Mouse (Mus musculus) right cerebral cortex, postnatal 10 days (tissue): ENCODE measurements at regions not wholly inside any gene's neighbourhood (a gene's known extent, or its start where the extent isn't known, plus 50 kb on each side); places are given as distances from the start of the nearest gene placed in this dataset.

Experiments
- DNase-seq, 2 experiments: peaks; one replicate each; pipeline ENCODE4 v3.0.0; 2021; ENCODE audit warnings: low spot score in 2 of 2

DNA sequence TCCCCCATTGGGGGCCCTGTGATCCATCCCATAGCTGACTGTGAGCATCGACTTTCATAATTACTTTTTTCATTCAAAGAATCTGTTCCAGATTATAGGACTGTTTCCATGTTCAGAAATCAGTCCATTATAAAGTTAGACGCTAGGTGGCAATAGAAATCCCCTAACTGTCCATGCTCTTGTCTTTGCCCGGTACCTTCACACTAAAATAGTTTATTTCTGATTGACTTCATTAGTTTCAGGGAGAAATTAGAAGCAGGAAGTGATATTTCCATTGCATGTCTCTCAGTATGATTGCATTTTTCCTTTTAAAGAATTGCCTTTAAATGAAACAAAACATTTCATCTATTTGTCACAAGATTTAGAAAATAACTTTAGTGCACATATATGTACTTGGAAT lies 131.7 kb downstream of the Fbxo8 start:
- no peak for DNase-seq

DNA sequence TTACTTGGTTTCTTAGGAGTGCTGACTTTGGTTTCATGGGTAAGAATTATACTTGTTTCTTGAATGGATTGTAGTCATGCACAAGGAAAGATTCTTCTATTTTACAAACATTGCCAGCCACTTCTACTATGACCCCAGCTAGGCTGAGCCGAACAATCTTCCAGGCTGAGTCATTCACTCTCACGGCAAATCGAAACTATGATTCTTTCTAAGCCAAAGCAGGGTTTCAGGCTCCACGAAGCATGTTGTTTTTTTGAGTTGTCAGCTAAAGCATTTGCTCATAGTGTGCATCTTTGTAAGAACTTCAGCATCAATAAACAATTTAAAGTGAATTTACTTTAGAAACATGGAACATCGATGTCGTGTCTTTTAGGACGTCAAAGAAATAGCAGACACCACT lies 133.5 kb downstream of the Fbxo8 start:
- no peak for DNase-seq

DNA sequence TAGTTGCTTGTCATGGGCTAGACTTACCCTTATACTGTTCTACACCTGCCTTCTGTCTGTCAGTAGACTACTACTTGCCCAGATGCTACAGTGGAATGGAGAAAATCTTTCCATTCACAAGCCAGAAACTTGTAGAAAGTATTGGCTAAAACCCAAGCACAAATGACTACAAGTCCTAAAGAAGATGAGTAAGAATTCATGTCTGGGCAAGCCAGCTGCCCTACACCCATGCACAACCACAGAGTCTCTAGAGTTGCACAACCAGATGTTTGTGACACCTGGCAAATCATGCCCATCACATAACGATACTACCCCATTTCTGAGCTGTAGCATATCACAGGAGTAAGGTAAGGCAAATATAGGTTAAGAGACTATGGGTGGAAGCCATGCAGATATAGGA lies 144.5 kb downstream of the Fbxo8 start:
- DNase-seq: no peak

DNA sequence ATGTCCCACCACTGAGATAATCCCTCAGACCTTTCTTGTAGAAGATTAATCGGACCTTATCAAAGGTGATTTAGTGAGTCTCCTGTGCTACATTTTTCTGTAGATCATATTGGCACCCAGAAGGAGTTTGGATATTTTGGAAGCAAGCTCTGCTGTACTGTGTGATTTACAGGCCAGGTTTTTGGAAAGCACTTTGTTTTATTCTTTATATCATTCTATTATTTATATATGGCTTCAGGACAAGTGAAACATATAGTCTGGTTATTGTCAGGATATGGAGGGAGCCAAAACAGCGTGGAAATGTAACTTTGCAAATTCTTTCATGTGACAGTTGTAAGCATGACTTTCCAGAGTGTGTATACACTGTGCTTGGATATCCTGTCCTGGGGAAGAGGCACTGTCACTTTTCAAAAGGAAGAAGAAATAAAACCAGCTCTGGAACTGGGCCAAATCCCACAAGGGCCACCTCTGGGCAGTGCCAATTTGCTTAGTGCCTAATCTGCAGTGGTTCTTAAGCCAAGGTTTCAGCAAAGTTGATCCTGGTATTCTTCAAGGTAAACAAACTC lies 149.8 kb downstream of the Fbxo8 start:
- DNase-seq: no peak

DNA sequence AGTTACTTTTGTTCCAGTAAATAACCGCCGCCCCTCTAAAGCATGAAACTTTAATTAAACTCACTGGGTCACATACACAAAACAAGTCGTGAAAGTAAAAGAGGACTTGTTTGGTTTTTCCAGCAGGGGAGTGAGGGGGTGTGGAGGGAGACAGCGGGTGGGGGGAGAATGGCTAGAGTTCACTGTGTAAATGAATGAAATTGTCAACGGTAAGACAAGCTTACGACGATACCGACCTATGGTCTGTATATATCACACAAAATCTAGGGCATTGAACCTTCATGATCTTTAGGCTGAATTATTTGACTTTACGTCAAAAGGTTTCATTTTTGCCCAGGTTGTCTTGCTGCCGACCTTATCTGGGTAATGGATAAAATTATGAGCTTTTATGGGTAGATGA lies 155.5 kb downstream of the Fbxo8 start:
- no peak for DNase-seq

DNA sequence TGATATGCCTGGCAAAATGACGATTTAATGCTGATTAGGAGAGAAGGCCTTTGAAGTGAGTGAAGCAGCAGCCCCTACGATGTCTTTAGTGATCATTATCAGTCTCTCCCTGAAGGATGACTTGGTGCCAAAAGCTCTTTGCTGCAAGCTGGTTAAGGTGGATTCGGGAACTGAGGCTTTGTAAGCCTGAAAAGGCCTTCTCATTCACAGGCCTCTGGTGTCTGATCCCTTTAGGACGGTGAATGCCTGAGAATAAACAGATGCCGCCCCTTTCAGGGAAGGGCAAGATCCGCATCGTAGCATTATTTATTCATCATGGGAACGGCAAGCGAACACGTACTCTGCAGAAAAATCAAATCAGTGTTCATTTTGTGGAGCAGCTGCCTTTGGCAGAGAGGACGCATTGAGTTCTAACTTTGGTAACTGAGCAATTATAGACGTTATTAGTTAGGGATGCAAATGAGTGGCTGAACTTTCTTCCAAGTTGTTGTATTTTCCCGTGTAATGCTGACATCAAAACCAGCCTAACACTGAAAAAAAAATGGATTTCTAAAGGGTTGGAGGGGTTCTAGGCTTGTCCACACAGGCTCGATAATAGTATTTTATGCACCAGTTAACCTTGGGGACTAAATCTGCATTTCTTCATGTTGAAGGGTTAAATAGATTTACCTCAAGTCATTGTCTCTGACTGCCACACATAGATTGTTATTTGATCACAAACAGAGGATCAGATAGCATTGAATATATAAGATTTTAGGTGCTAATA lies 156.2 kb downstream of the Fbxo8 start:
- DNase-seq: peak; percentile 17 to 26

DNA sequence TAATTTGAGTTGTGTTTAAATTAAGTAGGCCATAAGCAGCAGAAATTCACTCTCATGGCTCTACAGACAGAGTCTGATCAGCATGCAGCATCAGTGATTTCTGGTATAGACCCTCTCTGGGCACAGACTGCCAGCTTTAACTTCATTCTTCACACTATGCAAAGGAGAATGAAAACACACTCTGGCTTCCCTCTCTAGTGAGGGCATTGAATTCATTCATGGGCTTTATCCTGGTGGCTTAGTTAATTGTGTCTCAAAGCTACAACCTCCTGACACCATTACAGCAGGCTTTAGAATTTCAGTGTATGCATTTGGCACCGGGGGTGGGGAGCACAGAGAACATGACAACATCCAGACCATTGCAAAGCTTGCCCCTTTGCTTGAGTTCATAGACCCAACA lies 169.1 kb downstream of the Fbxo8 start:
- no peak for DNase-seq

DNA sequence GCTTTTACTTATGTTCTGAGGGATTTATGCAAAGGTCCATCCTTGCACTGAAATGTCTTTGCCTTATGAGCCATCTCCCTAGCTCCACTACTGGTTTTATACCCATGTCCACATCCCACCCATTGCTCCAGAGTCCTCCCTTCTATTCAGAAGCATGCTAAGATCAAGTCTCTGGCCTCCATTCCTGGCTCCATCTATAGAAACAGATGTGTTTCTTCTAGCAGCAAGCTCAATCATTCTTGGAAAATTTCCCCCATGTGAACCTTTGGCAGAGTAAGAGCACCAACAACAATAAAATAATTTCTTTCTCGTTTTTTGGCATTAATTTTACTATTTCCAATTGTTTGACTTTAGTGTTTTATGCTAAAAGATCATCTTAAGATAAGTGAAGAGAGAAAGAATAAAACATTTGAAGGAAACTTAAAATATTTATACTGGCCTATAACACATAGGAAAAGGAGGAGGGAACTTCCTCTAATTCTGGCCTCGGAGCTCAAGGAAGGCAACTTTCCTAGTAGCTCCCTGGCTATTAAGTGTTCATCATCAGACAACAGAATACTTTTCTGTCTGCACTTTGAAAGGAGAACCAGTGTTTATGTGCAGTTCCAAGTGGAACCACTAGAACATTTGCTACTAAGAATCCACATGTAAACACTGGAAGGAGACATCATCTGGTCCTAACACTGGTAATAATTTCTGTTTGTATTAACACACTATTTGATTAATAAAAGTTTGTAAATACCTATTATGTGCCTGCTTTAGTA lies 171.8 kb downstream of the Fbxo8 start:
- DNase-seq: no peak

DNA sequence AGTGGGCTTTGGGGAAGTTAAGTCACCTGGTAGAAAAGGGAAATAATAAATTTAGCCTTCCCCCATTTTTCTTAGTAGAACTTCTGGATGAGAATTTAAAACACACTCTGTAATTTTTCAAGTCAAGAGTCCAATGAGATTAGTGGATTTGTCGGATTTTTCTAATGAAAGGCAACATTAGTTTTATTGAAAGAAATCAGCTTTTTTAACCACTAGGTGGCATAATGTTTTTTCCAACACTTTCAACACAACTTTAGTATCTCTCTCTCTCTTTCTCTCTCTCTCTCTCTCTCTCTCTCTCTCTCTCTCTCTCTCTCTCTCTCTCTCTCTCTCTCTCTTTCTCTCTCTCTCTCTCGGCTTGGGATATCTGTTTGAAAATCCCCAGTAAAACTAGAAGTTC lies 173.7 kb downstream of the Fbxo8 start:
- DNase-seq: no peak

DNA sequence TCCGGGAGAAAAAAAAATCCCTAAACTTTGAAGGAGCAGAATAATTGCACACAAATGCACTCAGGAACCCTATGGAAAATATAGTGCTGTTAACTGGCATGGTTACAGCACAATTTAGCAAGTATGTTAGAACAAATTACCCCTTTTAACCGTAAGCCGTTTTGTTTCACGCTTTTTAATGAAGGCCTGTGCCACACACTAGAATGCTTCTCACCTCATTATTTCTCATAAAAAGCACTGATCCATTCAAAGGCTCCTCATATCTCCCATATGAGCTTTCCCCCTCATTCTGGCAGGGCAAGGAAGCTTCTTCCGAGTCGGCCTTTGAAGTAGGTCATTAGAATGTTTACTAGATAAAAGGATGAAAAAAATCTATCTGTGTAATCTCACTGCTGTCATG lies 182.4 kb downstream of the Fbxo8 start:
- no peak for DNase-seq

DNA sequence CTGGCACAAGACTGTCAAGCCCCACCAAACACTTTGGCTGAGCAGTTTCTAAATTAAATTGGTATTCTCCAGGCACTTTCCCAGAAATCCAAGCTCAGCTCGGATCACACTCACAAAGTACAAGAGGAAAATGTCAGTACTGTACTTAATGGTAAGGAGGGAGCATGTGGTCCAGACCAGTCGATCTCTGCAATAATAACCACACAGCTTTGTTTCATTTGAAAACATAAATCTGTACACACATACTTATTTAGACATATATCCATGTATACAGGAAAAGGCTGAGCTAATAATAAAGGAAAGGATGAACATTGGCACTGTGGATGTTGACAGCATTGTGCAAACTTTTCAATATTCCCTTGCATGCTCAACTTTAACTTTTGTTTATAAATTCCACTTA lies 184.1 kb downstream of the Fbxo8 start:
- DNase-seq: no peak

DNA sequence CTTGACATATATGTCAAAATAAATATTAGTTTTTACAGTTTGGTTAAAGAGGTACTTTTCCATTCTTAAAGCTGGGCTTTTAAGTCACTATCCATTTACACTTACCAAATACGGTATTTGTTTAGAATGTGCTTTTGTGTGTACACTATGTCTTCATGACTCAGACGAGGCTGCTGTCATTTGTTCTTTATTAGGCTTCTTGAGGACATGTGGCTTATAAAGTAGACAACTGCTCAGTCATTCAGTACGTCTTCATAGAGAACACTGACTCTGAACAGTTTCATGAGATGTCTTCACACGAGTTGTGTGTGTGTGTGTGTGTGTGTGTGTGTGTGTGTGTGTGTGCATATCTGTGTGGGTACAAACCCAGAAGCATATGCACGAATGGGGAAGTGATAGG lies 216.1 kb downstream of the Fbxo8 start:
- DNase-seq: no peak

DNA sequence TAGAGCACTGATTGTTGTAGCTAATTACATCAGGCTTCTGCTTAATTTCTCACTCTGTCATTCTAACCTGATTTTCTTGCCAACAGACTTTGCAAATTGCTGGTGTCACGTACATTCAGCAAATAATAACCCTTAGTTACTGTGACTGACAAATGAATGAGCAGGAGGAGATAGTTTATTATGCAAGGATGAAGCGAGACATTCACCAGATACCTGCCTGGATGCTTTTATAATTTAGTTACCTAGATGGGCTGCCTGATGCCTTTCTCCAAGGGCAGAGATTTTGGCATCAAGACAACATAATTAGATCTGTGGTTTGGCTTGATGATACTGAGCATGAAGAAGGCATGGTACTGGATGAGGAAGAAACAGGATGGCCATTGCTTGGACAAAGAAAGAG lies 233.6 kb downstream of the Fbxo8 start:
- DNase-seq: no peak

DNA sequence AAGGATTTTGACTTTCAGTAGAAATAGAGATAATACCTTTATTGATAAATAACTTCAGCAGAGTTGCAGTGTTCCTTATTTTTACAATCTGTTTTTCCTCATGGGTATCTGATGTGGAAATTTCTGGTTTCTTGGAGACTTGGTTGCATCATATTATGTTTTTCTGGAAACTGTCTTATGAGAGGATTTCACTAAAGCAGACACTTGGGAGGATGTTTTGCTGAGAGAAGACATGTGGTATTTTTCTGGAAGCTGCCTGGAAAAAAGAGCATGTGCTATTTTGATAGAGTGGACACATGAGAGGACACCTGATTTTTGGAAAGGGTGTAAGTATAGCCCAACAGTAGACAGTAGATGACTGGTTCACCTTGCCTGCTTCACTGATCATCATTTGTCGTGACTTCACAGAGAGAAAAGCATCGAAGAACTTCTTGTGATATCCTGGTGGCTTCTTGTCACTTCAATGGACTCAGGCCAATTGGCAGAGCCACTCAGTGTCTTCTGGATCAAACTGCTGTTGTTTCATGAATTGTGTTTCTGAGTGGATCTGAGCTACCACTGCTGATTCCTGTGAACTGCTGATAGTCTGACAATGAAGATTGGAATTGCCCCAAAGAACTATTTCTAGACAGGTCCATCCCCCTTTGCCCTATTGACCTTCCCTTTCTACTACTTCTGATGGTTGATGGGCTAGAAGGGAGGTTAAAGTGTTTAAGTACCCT lies 238.8 kb downstream of the Fbxo8 start:
- no peak for DNase-seq

DNA sequence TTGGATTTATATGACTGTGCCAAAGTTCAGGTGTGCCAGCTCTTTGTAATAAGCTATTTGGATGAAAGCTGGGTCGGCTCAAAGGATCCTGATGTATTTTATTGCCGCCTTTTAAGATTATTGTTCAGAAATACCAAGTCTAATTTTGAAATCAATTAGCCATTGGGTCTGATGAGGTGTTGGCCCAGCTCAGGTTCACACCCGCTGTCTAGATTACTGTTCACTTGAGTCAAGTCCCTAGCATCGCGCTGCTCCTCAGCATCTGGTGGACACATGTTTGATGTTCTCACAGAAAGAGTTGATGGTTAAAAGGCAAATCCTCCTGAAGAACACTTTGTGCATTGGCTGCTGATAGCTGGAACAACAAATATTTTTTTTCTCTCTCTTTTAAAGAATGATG lies 281.8 kb downstream of the Fbxo8 start:
- no peak for DNase-seq

DNA sequence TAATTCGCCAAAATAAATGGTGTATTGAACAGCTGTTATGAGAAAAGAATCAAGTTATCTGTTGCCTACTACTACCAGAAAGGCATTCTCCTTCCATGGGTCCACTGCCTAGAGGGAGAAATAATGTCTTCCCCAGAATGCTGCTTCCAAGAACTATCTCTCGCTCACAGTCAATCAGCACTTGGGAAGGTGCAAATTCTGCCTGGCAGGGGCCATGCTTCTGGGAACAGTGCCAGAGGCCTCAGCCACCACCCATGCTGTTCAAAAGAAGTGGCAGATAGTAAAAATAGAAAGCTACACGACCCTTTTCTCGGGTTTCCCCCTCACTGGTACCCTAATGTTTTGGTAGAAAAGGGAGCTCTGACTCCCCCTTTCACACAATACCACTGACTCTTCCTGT lies 282.2 kb downstream of the Fbxo8 start:
- DNase-seq: no peak

DNA sequence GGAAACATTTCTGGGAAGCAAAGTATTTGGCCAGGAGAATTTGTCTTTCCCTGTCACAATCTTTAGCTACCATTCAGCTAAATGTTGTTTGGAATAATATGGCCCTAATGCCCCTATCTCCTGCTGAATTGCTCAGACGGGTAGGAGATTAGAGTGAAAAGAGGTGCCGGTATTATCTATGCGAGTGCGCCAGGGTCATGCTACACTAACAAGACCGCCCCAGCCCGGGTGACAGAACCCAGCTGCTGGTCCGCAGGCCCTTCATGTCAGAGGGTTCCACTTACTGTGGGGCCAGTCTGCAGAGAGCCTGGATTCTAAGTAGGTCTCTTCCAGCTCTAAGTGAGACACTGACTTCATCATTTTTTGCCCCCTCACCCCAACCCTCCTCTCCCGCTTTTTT lies 332.6 kb downstream of the Fbxo8 start:
- no peak for DNase-seq

DNA sequence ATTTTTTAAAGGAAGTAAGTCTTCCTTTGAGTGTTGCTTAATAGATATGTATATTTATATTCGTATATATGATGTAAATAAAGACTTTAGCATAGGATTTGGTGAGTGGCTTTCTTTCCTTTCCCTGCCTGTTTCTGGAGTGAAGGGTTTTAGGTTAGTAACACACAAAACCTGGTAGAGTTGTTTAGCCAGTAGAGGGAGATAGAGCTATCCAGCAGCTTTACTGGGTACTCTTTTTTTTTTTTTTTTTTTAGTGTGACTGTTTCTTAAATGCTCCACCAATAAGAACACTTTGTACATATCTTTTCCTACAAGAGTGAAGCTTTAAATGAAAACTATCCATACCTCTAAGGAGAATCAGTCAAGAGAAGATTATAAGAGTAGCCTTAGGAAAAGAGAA lies 333.3 kb downstream of the Fbxo8 start:
- no peak for DNase-seq

DNA sequence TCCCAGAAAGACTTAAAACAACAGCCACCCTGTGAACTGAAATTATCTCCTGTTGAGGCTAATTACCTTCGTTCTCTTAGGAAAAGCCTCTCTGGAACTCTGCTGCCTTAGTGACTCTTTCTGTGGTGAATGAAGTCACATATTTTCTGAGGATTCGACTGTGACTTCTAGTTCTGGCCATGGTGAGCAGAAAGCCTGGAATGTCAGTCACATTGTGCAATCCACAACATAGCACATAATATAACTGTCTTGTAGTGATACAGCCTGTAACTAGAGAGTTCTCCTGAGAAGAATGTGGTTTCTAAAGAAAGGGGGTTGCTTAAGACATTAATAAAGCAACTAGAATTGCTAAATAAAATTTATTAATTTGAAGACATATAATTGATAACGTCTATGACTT lies 342.7 kb downstream of the Fbxo8 start:
- no peak for DNase-seq

DNA sequence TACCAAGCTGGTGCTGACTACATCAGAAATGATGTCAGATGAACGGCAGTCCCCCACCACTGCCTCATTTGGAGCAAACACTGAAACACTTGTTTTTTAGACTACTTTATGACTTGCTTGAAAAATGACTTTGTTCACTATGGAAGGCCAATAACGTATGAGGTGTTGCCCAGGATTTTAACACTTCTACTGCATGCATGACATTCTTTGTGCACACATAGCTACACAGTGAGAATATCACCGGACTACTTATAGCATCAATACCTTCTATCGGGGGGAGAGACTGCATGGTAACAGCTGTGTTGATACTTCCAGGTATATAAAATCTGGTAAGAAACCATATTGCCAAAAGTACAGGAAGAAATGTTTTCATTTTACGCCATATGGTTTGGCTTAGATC lies 364.5 kb downstream of the Fbxo8 start:
- DNase-seq: no peak

DNA sequence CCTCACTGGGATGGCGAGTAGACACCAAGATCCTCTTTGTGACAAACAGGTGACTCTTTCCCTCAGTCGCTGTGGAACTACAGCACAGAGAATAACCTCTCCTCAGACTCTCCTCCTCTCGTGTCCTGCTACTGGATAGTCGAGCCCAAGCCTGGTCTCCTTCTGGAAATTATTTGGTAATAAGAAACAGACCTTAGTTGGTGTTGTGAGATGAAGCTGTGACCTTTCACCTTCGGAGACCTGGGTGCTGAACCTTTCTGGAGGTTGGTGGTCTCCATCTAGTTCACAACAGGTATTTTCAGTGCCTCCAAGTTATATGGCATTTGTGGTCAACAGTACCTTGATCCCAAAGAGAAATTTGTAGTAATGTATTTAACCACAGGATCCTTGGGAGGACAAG lies 365.1 kb downstream of the Fbxo8 start:
- no peak for DNase-seq

DNA sequence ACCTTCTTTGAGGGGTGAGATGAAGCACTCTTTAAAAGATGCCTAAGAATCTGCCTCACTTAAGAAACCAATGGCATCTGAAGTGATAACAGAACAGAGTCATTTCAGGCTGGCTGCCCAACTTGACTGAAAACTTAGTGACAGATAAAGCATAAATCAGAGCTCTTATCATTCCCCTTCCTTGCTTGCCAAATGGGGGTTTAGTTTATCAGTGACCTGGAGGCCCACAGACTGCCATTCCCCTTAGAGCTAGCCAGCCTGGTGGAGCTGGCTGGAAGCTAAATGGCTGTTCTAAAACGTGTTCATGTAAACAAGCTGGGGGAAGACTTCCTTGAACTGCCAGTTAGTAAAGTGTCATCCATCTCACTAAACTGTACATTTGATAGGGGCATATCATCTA lies 373.8 kb downstream of the Fbxo8 start:
- no peak for DNase-seq

DNA sequence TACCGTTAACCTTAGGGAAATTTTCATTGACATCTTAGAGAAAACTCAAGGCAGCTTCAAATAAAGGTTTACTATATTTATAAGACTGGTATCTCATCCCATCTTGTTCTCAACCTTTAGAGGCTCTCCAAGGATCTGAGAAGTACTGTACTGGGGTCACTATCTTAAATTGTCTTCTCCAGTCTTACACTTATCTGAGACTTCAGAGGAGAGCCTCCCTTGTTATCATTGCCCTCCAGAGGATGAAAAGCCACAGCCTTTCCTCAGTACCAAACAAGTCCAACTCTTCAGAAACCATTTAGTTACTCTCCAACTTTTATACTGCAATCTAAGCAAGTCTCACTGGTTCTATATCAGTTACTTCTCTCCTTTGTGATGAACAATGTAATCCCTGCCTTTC lies 376.3 kb downstream of the Fbxo8 start:
- DNase-seq: no peak
